Mouse (Mus musculus): ENCODE data around the gene Rps19bp1. TPM values are rescaled to one million over a fixed set of nuclear protein-coding genes. Genes with fewer than 3 reads are reported as not detected.

The Rps19bp1 gene
- total and polyA plus RNA-seq, 3 experiments = 78.9 to 155 TPM; not detected in 1

GRCm38 (mm10) chr15:80263610-80264575 lies at the start of gene Rps19bp1 (continued):
- TF ChIP-seq ELF1 (IDR thresholded peaks at IDR 0.05; ENCODE audit: low read depth, low read length) = peak; percentile 94
- TF ChIP-seq SIN3A (IDR thresholded peaks at IDR 0.05; ENCODE audit: low read length) = peak; percentile 98
- no peak for TF ChIP-seq ZKSCAN1 (IDR thresholded peaks at IDR 0.05; ENCODE audit: low read depth, low read length)
- TF ChIP-seq SMC3 (IDR thresholded peaks at IDR 0.05; ENCODE audit: low read depth, low read length) = peak; percentile 6; the same call in 1 of the 2 replicates
- TF ChIP-seq MYB (IDR thresholded peaks at IDR 0.05; ENCODE audit: low read depth, low read length) = no peak
- TF ChIP-seq RAD21 (IDR thresholded peaks at IDR 0.05; ENCODE audit: low read depth, low read length) = no peak

DNA sequence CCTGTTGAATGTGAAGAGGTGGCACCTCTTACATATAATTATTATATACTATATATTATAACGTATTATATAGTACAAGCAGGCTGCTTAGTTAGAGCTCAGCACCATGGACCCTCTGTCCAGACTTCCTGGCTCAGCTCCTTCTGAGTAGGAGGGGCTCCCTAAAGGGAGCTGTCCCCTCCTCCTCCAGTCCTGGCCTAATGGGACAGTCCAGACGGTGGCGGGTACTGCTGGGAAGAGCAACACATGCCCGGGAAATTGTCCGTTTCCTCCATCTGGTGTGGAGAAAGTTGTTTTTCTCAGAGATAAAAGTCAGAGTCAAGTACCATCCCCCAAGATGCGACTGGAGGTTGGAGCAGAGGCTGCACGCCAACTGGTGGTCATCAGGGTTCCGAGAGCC lies 42.0 kb upstream of the Rps19bp1 start:
- Histone ChIP-seq H3K79me2 (ENCODE audit: control insufficient read depth, insufficient read depth, low read length, poor library complexity) (no peaks in the 10 kb centered on the region), H3K27me3 (ENCODE audit: control insufficient read depth in 1 of 2, insufficient read depth in 2 of 2, low read length in 2 of 2) (no peaks in the 10 kb centered on the region), H3K4me1 (ENCODE audit: control insufficient read depth in 1 of 2, insufficient read depth in 2 of 2, low read length in 2 of 2) (no peaks in the 10 kb centered on the region), H3K9ac (ENCODE audit: control insufficient read depth, low read depth, low read length, poor library complexity, severe bottlenecking) (no peak overlapping the region), H3K27ac (ENCODE audit: control insufficient read depth, low read depth, low read length) (no peak overlapping the region), H3K4me3 (ENCODE audit: control insufficient read depth in 1 of 2, insufficient read depth in 1 of 2, low read depth in 2 of 2, low read length in 2 of 2) (no peak overlapping the region), H3K9me3 (replicated peaks; ENCODE audit: insufficient read depth, low read length) (no peaks in the 10 kb centered on the region), H3K36me3 (ENCODE audit: control insufficient read depth in 1 of 2, insufficient read depth in 2 of 2, low read length in 2 of 2) (no peaks in the 10 kb centered on the region)
- TF ChIP-seq ZNF384 (IDR thresholded peaks at IDR 0.05; ENCODE audit: low read depth, low read length) = no peak
- no peak for TF ChIP-seq POLR2AphosphoS5 (IDR thresholded peaks at IDR 0.05; ENCODE audit: borderline replicate concordance, low read depth, low read length)
- no peak for TF ChIP-seq E2F4 (IDR thresholded peaks at IDR 0.05; ENCODE audit: borderline replicate concordance, low read depth, low read length)
- TF ChIP-seq CTCF (IDR thresholded peaks at IDR 0.05 in 2 of 3, conservative IDR thresholded peaks at IDR 0.05 in 1 of 3; ENCODE audit: control insufficient read depth in 1 of 3, insufficient read depth in 1 of 3, low read depth in 2 of 3, low read length in 3 of 3, poor library complexity in 1 of 3, severe bottlenecking in 1 of 3) = no peak
- TF ChIP-seq ZMIZ1 (IDR thresholded peaks at IDR 0.05; ENCODE audit: low read depth, low read length) = no peak
- TF ChIP-seq TBP (IDR thresholded peaks at IDR 0.05; ENCODE audit: low read depth, low read length) = no peak
- TF ChIP-seq RAD21 (IDR thresholded peaks at IDR 0.05; ENCODE audit: low read depth, low read length) = no peak
- no peak for TF ChIP-seq BHLHE40 (IDR thresholded peaks at IDR 0.05; ENCODE audit: borderline replicate concordance, low read depth, low read length)
- TF ChIP-seq GABPA (IDR thresholded peaks at IDR 0.05; ENCODE audit: low read depth, low read length) = no peak
- no peak for TF ChIP-seq ELF1 (IDR thresholded peaks at IDR 0.05; ENCODE audit: low read depth, low read length)
- TF ChIP-seq SIN3A (IDR thresholded peaks at IDR 0.05; ENCODE audit: low read length) = no peak
- no peak for TF ChIP-seq NRF1 (IDR thresholded peaks at IDR 0.05; ENCODE audit: insufficient read depth, low read depth, low read length, poor library complexity, severe bottlenecking)
- no peak for TF ChIP-seq USF1 (IDR thresholded peaks at IDR 0.05; ENCODE audit: low read depth, low read length)
- no peak for TF ChIP-seq NELFE (IDR thresholded peaks at IDR 0.05; ENCODE audit: low read depth, low read length)
- DNase-seq (ENCODE audit: low read depth, low spot score) = no peak
